Mouse (Mus musculus): ENCODE measurements around the gene Hyal1.

Hyal1 gene

DNA sequence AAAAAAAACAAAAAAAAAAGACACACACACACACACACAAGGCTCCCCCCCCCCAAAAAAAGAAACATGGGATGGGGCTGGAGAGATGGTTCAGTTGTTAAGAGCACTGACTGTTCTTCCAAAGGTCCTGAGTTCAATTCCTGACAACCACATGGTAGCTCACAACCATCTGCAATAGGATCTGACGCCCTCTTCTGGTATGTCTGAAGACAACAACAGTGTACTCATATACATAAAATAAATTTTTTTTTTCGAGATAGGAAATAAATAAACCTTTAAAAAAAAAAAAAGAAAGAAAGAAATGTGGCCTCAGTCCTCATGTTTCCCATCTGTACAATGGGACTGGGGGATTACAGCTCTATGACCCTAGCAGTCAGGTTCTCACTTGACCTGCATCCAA lies 40.7 kb downstream of the Hyal1 start:
- no peak for DNase-seq (ENCODE audit: low read depth, low spot score)

DNA sequence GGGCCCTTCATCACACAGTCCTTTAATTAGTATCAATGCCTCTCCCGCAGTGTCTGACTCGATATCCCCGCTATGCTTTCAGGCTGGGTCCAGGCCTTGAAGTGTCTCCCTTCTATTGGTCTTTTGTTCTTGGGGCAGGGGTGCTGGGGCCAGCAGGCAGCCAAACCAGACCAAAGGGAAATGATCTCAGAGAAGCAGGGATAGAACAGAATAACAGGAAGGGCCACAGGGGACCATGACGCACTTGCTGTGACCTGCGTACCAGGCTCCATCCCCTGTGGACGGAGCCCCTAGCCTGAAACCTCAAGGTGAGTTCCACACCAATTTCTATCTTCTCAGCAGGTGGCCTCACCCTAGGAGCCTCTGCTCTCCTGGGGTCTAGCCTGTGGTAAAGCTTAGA lies 41.4 kb downstream of the Hyal1 start:
- DNase-seq (ENCODE audit: low read depth, low spot score) = no peak

DNA sequence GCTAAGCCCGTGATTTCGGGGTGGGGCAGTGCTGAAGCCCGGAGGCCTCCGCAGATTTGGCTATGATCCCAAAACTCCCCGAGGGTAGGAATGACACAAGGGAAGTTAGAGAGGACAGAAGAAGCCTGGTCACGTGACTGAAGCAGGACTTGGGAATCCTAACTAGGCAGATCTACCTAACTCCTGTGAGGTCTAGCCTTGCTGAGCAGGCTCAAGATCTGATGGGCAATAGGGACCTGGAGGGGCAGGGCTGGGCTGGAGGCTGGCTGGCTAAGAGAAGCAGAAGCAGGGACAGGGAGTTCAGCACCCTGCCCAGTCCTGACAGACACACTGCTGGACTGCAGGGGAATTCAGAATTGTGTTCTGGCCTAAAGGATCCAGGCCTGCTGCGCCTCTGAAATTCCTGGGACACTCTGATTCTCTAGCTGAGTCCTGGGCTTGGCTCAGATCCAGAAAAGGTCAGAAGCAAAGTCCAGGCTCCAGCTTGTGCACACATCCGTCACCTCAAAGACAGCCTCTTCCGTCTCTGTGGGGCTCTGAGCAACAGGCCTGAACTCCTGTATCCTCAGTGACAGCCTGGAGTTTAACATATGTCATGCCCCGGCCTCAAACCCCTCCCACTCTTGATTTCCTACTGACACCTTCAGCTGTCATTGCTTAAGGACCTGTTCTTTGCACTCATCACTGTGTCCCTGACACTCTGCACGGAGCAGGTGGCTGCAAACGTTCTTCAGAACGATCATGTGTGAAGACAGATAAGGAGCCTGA lies 42.2 kb downstream of the Hyal1 start:
- no peak for DNase-seq (ENCODE audit: low read depth, low spot score)

DNA sequence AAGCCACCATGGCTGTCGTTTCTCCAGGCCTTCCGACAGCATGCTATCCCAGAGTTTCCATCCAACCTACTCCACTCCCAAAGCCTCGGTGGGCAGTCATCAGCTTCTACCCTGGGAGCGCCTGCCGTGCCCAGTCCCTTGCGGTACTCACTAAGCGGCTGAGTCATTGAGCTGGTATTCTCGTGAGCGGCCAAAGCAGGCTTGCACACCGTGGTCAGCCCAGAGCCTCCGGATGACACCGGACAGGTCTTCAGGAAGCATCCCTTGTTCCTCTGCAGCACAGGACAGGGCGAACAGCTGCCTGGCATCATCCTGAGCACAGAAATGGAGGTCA lies 42.8 kb downstream of the Hyal1 start:
- no peak for DNase-seq (ENCODE audit: low read depth, low spot score)

DNA sequence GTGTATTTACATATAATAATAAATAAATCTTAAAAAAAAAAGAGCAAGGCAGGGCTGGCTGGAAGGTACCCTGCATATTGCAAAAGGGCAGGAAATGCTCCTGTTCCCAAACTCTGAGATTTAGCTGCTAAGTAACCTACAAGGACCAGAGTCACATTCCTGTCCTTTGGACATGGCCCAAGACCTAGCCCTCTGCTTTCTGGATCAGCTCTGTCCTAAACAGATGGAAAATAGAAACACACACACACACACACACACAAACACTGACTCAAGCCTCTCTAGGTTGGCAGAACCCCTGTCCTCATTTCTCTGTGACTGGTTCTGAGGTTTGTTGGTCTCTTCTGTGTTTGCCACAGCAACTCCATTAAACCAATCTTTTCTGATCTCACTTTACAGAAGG lies 44.2 kb downstream of the Hyal1 start:
- DNase-seq (ENCODE audit: low read depth, low spot score) = no peak

DNA sequence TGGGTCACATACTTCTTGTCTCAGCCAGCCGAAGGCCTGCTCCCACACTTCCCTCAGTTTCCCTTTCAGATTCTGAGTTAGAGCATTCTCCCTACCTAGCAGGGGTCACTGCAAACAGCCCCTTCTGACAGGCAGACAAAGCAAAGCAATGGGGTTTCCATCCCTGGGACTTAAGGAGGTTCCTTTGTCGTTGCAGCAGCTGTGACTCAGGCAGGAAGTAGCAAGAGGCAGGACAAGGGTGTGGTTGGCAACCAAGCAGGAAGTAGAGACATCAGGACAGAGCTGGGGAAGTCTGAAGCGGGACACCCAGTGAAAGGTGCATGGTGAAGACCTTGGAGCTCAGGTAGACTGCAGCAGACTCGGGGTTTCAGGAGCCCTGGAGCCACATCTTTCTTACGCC lies 47.8 kb downstream of the Hyal1 start:
- no peak for DNase-seq (ENCODE audit: low read depth, low spot score)

DNA sequence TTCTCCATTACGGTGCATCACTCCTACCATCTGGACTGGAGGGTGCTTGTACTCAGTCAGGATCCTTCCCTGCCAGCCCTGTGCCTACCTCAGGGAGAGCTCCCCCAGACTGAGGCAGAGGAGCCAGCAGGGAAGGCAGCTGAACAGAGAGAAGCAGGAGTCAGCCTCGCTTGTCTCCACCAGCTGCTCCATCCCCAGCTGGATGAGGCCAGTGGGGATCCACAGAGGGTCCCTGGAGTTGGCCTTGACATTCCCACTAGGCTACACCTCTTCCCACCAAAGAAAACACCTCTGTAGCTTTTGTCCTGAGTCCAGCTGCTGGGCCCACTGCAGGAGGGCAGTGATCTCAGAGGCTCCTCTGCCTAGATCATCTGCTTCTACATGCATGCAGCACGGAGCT lies 48.2 kb downstream of the Hyal1 start:
- DNase-seq (ENCODE audit: low read depth, low spot score) = no peak

DNA sequence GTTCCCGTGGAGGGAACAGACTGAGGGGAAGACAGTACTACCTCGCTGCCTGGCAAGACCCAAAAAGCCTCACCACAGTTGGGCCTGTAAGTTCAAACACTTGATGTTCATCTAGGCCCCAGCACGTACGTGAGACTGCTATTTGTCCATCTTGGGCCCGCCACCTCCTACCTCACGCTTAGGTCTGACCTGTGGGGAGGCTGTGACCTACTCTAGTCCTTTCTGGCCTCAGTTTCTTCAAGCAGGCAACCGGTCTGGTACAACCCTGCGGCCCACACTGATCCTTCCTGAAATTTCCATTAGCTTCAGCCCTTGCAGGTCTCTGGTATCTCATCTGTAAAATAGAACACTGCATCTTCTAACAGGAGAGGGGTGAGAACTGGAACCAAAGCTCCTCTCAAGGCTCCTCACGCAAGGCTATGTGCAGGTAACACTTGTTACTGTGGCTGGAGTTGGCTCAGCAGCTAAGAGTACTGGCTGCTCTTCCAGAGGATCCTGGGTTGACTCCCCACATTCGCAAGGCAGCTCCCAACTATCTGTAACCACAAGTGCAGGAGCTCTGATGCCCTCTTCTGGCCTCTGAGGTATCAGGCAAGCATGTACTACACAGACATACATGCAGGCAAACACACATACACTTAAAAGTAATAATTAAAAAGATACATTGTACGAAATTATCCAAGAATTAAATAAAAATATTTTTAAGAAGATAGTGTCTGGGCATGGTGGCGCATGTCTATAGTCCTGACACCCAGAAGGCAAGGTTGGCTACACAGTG lies 48.8 kb downstream of the Hyal1 start:
- no peak for DNase-seq (ENCODE audit: low read depth, low spot score)

DNA sequence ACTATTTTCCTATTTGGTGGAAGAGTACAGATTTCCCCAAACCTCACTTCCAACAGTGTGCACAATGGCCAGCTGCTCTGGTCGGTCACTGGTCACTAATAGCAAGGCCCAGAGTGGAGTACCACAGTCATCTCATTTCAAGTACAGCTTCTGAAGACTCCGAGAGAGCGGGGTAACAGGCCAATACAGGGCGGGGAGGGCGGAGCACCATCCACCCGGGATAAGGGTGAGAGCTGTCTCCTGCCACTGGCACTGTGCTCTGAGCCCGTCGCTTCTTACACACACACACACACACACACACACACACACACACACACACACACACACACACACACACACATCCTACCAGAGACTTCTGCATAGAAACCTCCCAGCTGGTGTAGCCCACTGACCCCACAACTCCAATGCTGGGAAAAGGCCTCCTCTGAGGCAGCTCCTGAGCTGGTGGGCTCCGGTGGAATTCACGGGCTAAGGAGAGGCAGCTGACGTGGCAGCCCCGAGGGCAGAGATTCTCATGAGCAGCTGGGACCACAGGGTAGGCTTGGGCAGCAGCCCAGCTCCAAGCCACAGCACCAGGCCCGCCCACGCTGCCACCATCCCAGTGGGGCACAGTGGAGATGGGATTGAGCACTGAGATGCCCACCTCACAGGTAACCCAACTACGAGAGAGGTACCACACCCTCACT lies 49.6 kb downstream of the Hyal1 start:
- no peak for DNase-seq (ENCODE audit: low read depth, low spot score)

DNA sequence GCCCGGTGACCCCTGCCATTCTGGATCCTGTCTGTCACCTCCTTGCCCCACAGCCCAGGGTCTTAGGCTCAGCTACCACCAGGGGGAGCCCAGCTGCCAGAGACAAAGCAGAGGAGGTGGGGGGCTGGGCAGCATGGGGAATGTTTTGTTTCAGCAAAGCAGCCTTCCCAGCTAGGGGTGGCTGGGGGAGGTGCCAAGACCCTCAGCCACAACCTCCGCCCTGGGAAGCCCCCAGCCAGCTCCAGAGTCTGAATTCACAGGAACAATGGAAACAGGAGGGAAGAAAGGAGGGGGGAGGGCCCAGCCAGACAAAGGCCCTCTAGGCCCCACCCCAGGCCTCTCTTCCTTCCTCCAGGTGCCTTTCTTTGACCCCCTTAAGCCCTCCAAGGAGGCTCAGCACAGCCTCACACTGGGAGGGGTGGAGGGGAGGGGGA lies 50.1 kb downstream of the Hyal1 start:
- peak; percentile 94 for DNase-seq (ENCODE audit: low read depth, low spot score)

DNA sequence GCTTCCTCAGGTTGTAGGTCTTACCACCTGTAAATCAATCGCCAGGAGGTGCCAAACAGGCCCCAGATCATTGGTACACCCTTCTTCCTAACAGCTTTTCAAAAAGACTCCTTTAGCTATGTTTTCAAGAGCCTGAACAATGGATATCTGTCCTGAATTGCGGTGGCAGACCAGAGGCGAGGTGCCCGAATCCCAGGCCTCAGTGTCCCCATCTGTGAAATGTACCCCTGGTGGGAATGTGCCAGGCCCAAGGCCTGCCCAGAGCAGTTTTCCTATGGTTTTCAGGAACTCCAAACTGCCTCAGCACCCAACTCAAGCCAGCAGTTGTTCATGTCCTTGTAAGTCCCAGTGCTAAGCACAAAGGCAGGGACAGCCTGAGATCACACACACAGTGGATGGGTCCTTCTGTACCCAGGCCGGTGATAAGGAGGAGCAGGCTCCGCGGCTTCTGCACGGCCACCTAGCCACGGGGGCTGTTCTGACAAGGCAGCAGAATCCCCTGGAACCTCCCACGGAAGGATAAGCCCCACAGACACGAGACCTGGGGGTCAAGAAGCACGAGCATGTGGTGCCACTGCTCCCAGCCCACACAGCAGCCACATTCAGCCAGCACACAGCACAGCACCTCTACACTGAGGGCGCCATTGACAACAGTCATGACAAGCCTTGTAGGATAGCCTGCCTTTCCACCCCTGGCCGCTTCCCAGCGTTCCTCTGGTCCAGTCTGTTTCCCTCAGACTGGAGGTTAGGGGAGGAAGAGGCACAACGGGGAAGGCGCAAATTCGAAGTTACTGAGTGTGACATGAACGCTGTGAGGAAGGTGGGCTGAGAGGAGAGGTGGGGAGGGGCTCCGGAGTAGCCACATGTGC lies 50.9 kb downstream of the Hyal1 start:
- no peak for DNase-seq (ENCODE audit: low read depth, low spot score)

DNA sequence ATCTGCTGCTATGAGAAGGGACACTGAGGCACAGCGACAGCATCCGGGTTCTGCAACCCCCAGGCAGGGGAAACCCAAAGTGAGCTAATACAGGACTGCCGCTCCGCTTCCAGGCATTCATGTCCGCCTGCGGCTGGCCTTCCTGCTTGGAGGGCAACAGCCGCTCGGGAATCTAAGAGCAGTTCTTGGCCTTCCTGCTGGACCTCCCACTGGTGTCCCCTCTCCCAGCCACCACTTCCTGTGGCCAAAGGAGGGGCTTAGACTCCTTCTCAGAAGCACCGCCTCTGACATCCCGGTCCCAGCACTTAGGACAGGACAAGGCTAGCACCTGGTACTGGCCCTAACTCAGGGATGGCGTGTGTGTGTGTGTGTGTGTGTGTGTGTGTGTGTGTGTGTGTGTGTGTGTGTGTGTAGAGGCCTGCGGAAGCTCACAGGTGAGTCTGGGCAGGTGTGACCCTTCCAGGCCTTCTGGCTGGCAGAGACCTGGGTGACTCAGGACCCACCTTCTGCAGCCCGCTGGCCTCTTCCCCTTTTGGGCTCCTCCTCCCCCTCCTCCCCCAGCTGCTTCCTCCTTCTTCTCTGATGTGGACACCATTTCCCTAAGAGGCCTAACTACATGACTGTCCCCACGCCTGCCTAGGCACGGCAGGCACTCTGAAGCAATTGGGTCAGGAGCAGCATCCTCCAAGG lies 52.1 kb downstream of the Hyal1 start:
- DNase-seq (ENCODE audit: low read depth, low spot score) = no peak

DNA sequence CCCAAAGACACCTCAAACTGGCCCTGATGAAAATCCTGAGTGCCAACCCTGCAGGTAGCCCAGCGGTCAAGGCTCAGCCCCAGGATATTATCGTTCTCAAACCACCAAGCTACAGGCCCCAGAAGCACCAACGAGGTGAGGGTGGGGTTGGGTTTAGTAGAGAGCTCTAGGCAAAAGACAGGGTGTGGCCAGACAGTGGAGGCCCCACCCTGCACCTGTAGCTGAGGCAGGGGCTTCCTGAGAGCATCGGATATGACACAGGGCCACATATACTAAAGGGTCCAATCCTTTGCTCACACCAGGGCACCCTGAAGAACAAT lies 52.6 kb downstream of the Hyal1 start:
- no peak for DNase-seq (ENCODE audit: low read depth, low spot score)

DNA sequence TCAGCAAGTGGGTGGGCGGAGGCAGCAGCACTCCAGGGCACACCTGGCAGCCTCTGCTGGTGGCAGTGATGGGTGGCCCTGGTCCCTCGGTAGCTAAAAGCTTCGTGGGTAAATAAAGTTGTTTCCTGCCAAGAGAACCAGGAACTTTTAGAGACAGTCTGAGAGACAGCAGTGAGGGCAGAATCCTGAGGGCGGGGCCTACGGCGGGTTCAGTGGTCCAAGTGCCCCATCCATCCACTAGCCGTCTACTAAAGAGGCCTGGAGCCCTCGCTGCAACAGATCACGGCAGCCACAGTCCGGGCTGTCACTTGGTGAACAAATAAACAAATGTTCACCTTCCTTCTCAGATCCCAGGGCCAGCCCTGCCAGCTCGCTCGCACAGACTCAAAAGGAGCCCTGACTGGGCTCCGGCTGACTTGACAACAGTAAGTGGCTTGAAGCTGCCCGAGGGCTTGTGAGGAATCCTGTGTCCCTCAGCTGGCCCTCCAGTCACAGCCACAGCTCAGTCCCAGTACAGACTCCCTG lies 53.2 kb downstream of the Hyal1 start:
- no peak for DNase-seq (ENCODE audit: low read depth, low spot score)

DNA sequence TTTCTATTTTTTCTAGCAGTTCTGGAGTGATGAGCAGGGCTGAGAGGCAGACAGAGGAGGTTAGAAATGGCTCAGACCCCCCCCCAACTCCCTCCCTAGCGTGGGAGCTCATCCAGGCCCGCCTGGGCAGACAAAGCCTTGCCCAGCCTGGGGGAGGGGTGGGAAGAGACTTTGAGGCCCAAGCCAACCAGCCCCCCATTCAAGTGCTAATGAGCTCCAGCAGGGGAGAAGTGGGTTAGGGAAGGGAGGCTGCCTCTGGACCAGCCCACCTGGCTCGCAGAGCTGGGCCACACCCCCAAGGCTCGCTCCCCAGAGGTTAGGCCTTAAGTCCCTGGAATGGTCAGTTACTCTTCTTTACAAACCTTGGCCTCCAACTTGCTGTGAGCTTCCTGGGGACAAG lies 53.8 kb downstream of the Hyal1 start:
- peak; percentile 75 for DNase-seq (ENCODE audit: low read depth, low spot score)
